Mouse (Mus musculus): Measurements from ENCODE around the gene Gm17655. TPM values are rescaled to one million over a fixed set of nuclear protein-coding genes. Genes with fewer than 3 reads are reported as not detected.
"Not testable (repeated sequence)": the region's sequence is repeated elsewhere in the genome, so short reads cannot be mapped to it uniquely, and the experiment has no call there.

The Gm17655 gene
- polyA plus RNA-seq, 1 experiment = 1.4 TPM

DNA sequence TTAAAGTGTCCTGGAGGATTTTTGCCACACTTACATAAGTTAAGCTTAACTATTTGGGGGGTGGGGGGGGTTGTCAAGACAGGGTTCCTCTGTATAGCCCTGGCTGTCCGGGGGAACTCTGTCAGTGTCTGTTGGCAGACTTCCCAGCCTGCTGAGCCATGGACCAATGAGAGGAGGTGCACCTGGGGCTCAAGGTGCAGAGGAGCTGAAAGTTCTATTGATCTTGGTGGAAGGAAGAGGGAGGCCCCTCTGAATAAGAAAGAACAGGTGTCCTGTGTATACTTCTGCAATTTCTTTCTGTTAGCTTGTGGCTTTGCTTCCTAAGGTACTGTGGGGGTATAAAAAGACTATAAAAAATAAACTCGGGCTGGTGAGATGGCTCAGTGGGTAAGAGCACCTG lies 19.2 kb upstream of the Gm17655 start:
- no peak for DNase-seq (ENCODE audit: extremely low spot score in 1 of 2, low spot score in 1 of 2)

- no peak for DNase-seq (ENCODE audit: extremely low spot score in 1 of 2, low spot score in 1 of 2)
These were observed 14.0 kb upstream of the Gm17655 start for GRCm38 (mm10) chr5:110086161-110086866.

- DNase-seq (ENCODE audit: extremely low spot score in 1 of 2, low spot score in 1 of 2) = no peak
These were observed 10.6 kb upstream of the Gm17655 start for GRCm38 (mm10) chr5:110082961-110083360.

DNA sequence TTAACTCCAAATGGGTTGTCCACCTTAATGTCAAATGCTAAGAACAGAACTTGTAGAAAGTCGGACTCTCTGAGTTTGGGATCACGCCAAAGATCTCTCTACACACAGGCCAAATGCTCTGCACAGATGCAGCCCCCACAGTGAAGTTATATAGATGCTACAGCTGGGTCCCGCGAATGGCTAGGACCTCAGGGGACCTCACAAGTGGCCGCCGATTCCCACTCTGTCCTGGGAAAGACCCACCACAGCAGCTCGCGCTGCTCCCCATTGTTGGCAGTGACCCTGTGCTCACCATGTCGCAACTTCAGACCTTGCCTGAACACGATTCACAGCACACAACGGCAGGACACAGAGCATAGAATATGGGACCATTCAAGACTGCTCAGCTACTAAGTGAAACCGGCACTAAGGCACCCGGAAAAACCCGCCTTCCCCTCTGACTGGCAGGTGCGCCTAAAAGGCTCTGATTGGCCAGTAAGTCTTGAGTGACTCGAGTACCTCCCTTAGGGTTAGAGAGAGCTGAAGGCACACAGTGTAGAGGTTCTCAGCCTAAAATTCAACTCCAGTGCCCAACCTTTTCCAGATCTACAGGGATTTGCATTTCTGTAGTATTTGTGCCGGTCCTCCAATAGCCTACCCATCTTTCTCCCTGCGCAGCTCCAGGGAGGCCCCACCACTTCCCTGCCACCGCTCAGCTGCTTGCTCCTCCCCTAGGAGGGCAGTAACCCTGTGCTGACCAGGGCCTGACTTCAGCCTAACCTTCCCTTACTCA lies 14.5 kb downstream of the Gm17655 start:
- DNase-seq (ENCODE audit: extremely low spot score in 1 of 2, low spot score in 1 of 2) = peak; percentile 82 to 86

DNA sequence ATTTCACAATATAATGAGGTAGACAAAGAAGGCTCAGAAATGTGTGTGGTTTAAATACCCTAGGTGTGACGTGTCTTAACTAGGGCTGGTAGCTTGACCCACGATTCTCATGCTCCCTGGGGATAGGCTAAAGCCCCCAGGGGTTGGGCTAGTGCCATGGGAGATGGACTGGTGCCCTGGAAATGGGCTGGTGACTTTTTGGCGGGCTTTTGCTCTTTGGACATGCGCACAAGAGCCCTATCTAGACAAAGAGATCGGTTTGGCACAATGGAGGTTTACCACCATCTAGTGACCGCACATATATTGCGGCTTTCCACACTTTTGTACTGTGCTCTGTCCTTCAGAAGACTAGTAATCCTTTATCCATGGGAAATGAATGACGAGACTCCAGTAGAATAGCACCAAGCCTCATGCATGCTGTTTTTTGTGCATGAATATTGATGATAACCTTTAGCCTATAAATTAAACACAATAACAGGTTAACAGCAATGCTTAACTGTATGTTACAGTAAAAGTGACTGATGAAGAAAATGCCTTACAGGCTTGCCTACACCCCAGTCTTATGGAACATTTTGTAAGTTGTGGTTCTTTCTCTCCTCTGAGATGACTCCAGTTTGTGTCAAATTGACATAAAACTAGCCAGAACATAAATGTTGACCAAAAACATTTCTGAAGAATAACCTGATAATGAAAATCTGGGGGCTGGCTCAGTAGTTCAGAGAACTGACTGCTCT lies 48.5 kb downstream of the Gm17655 start:
- DNase-seq (ENCODE audit: extremely low spot score in 1 of 2, low spot score in 1 of 2) = peak; percentile 2 to 72

- DNase-seq (ENCODE audit: extremely low spot score in 1 of 2, low spot score in 1 of 2) = no peak
These were observed 49.0 kb downstream of the Gm17655 start for GRCm38 (mm10) chr5:110023273-110023672.

GRCm38 (mm10) chr5:110015775-110016174 lies 56.5 kb downstream of the Gm17655 start:
- not testable (repeated sequence) for DNase-seq (ENCODE audit: extremely low spot score in 1 of 2, low spot score in 1 of 2)

Other genes starting within 250 kb of the Gm17655 start
- gene Gm15446, start 149.1 kb downstream of the Gm17655 start, polyA plus RNA-seq (2012; rRNA removed) = 0.10 and 0.17 TPM in 2 replicates
- gene Zfp932, start 76.0 kb downstream of the Gm17655 start, polyA plus RNA-seq (2012; rRNA removed) = 46.2 and 56.6 TPM in 2 replicates
- gene Gm35315, start 21.9 kb upstream of the Gm17655 start, polyA plus RNA-seq (2012; rRNA removed) = 0.90 and 1.2 TPM in 2 replicates
- 14.3 and 17.5 TPM in 2 replicates for gene Plcxd1, start 27.5 kb upstream of the Gm17655 start, polyA plus RNA-seq (2012; rRNA removed)
- 151 and 156 TPM in 2 replicates for gene Gtpbp6, start 35.7 kb upstream of the Gm17655 start, polyA plus RNA-seq (2012; rRNA removed)
- 6.9 and 8.6 TPM in 2 replicates for gene Zfp605, start 37.6 kb upstream of the Gm17655 start, polyA plus RNA-seq (2012; rRNA removed)
- gene Chfr, start 63.3 kb upstream of the Gm17655 start, polyA plus RNA-seq (2012; rRNA removed) = 78.1 and 83.8 TPM in 2 replicates
- gene Golga3, start 104.2 kb upstream of the Gm17655 start, polyA plus RNA-seq (2012; rRNA removed) = 17.9 and 20.8 TPM in 2 replicates
- 16.2 and 20.4 TPM in 2 replicates for gene Ankle2, start 158.5 kb upstream of the Gm17655 start, polyA plus RNA-seq (2012; rRNA removed)
- gene Pgam5, start 197.4 kb upstream of the Gm17655 start, polyA plus RNA-seq (2012; rRNA removed) = 48.7 and 51.8 TPM in 2 replicates
- gene Pxmp2, start 213.7 kb upstream of the Gm17655 start, polyA plus RNA-seq (2012; rRNA removed) = 5.6 and 8.3 TPM in 2 replicates
- 1.6 and 1.7 TPM in 2 replicates for gene Pole, start 213.8 kb upstream of the Gm17655 start, polyA plus RNA-seq (2012; rRNA removed)